Mouse (Mus musculus): ENCODE measurements around the gene Supt5. TPM values are rescaled to one million over a fixed set of nuclear protein-coding genes. Genes with fewer than 3 reads are reported as not detected.
"Not testable (repeated sequence)": the region's sequence is repeated elsewhere in the genome, so short reads cannot be mapped to it uniquely, and the experiment has no call there.

The Supt5 gene
- total RNA-seq (2014; rRNA removed; ENCODE audit: low replicate concordance) = 52.3 and 71.4 TPM in 2 replicates
- 36.4 and 36.6 TPM in 2 replicates for polyA plus RNA-seq (2015; fragmentation: Nextera tagmentation; extraction: Ambion mirVana)

GRCm38 (mm10) chr7:28338108-28338998 is at the start of gene Supt5:
Gene Supt5 (minus strand): TSS chr7:28338746.
- TF ChIP-seq CTCF (IDR thresholded peaks at IDR 0.05; ENCODE audit: low read depth) (no peak), EP300 (IDR thresholded peaks at IDR 0.05; ENCODE audit: low read depth) (peak; percentile 98)
- Histone ChIP-seq H3K9me3 (replicated peaks; ENCODE audit: control insufficient read depth, low read length) (no peaks in the 10 kb centered on the region), H3K36me3 (replicated peaks; ENCODE audit: control insufficient read depth, insufficient read depth, low read length) (no peaks in the 10 kb centered on the region), H3K4me3 (ENCODE audit: low read depth, low read length) (peak within 1 kb of the TSS; percentile 69), H3K27me3 (ENCODE audit: control insufficient read depth, insufficient read depth, low read length) (no peaks in the 10 kb centered on the region), H3K27ac (ENCODE audit: low read depth) (peak within 1 kb of the TSS; percentile 97), H3K4me1 (ENCODE audit: control insufficient read depth, insufficient read depth) (peaks cover 5% of the 10 kb centered on the region), H3K4me2 (ENCODE audit: low read depth, low read length) (peak within 1 kb of the TSS; percentile 84), H3K9ac (replicated peaks; ENCODE audit: low read depth, low read length) (peak within 1 kb of the TSS; percentile 83)
- peak; percentile 98 for DNase-seq (ENCODE audit: low spot score)
- WGBS = under 1% methylated on average over 69 of the region's 77 CpGs
- ATAC-seq (ENCODE audit: insufficient read depth, low read depth) = peak; percentile 98

GRCm38 (mm10) chr7:28387384-28387783 is 48.8 kb upstream of the Supt5 start:
- ATAC-seq (ENCODE audit: insufficient read depth, low read depth); H3K4me2 ChIP-seq (ENCODE audit: low read depth, low read length); H3K27ac ChIP-seq (ENCODE audit: low read depth); H3K9me3 ChIP-seq (replicated peaks; ENCODE audit: control insufficient read depth, low read length); H3K9ac ChIP-seq (replicated peaks; ENCODE audit: low read depth, low read length); H3K4me3 ChIP-seq (ENCODE audit: low read depth, low read length); DNase-seq (ENCODE audit: low spot score); H3K27me3 ChIP-seq (ENCODE audit: control insufficient read depth, insufficient read depth, low read length): not testable (repeated sequence)
- peaks cover 44% of the 10 kb centered on the region for H3K36me3 ChIP-seq (replicated peaks; ENCODE audit: control insufficient read depth, insufficient read depth, low read length)
- 86% methylated on average over 7 of the region's 7 CpGs for WGBS
- peaks cover 22% of the 10 kb centered on the region for H3K4me1 ChIP-seq (ENCODE audit: control insufficient read depth, insufficient read depth)

- ATAC-seq (ENCODE audit: insufficient read depth, low read depth); H3K27me3 ChIP-seq (ENCODE audit: control insufficient read depth, insufficient read depth, low read length); H3K9me3 ChIP-seq (replicated peaks; ENCODE audit: control insufficient read depth, low read length); H3K4me3 ChIP-seq (ENCODE audit: low read depth, low read length); H3K9ac ChIP-seq (replicated peaks; ENCODE audit: low read depth, low read length); DNase-seq (ENCODE audit: low spot score); H3K27ac ChIP-seq (ENCODE audit: low read depth); H3K4me2 ChIP-seq (ENCODE audit: low read depth, low read length): not testable (repeated sequence)
- Histone ChIP-seq H3K36me3 (replicated peaks; ENCODE audit: control insufficient read depth, insufficient read depth, low read length) (peaks cover 44% of the 10 kb centered on the region), H3K4me1 (ENCODE audit: control insufficient read depth, insufficient read depth) (peaks cover 22% of the 10 kb centered on the region)
- 77% methylated on average over 5 of the region's 6 CpGs for WGBS
Measured at GRCm38 (mm10) chr7:28386877-28387276, 48.3 kb upstream of the Supt5 start.

- DNase-seq (ENCODE audit: low spot score) = peak; percentile 77
- Histone ChIP-seq H3K9me3 (replicated peaks; ENCODE audit: control insufficient read depth, low read length) (no peaks in the 10 kb centered on the region), H3K9ac (replicated peaks; ENCODE audit: low read depth, low read length) (no peak overlapping the region; the same call in 1 of the 2 replicates), H3K36me3 (replicated peaks; ENCODE audit: control insufficient read depth, insufficient read depth, low read length) (peaks cover 44% of the 10 kb centered on the region), H3K27me3 (ENCODE audit: control insufficient read depth, insufficient read depth, low read length) (no peaks in the 10 kb centered on the region), H3K4me3 (ENCODE audit: low read depth, low read length) (no peak overlapping the region), H3K4me1 (ENCODE audit: control insufficient read depth, insufficient read depth) (peaks cover 22% of the 10 kb centered on the region), H3K27ac (ENCODE audit: low read depth) (0 out of 2 replicates have a peak overlapping the region, but pooled peaks have one; percentile 36), H3K4me2 (ENCODE audit: low read depth, low read length) (no peak overlapping the region)
- 0 out of 2 replicates have a peak, but pooled peaks have one; percentile 27 for TF ChIP-seq EP300 (IDR thresholded peaks at IDR 0.05; ENCODE audit: low read depth)
- peak; percentile 96 for TF ChIP-seq CTCF (IDR thresholded peaks at IDR 0.05; ENCODE audit: low read depth)
- ATAC-seq (ENCODE audit: insufficient read depth, low read depth) = peak; percentile 48
- 5% methylated on average over 4 of the region's 4 CpGs for WGBS
Measured at GRCm38 (mm10) chr7:28386462-28386861, 47.9 kb upstream of the Supt5 start.

- DNase-seq (ENCODE audit: low spot score) = no peak
- Histone ChIP-seq H3K9ac (replicated peaks; ENCODE audit: low read depth, low read length) (no peak overlapping the region; the same call in 1 of the 2 replicates), H3K4me1 (ENCODE audit: control insufficient read depth, insufficient read depth) (peaks cover 25% of the 10 kb centered on the region), H3K36me3 (replicated peaks; ENCODE audit: control insufficient read depth, insufficient read depth, low read length) (peaks cover 43% of the 10 kb centered on the region), H3K27ac (ENCODE audit: low read depth) (peak overlapping the region; percentile 36; the same call in 1 of the 2 replicates), H3K27me3 (ENCODE audit: control insufficient read depth, insufficient read depth, low read length) (no peaks in the 10 kb centered on the region), H3K4me2 (ENCODE audit: low read depth, low read length) (no peak overlapping the region), H3K4me3 (ENCODE audit: low read depth, low read length) (no peak overlapping the region), H3K9me3 (replicated peaks; ENCODE audit: control insufficient read depth, low read length) (no peaks in the 10 kb centered on the region)
- TF ChIP-seq CTCF (IDR thresholded peaks at IDR 0.05; ENCODE audit: low read depth) = no peak
- TF ChIP-seq EP300 (IDR thresholded peaks at IDR 0.05; ENCODE audit: low read depth) = no peak
- no peak for ATAC-seq (ENCODE audit: insufficient read depth, low read depth)
- WGBS = 73% methylated on average over 7 of the region's 7 CpGs
Measured at GRCm38 (mm10) chr7:28386007-28386406, 47.5 kb upstream of the Supt5 start.
